ENCODE assay signal across 8 mouse cellular contexts in the genomic region with DNA sequence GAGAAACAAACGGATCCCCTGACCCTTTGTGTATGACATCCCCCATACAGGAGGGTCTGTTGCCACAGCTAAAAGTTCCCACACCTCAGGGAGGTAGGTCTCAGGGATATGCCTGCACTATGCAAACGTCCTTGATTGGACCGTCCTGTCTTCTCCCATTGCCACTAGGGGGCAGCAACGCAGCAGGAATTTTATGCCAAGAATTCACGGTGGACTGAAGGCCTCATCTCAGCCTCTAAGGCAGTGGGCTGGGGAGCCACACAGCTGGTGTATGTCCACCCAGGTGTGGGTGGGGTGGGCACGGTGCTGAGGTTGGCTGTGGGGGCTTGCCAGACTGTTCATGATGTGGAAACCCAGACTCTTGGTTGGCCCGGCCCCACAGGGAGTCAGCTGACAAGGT. TPM values are rescaled to one million over a fixed set of nuclear protein-coding genes. Genes with fewer than 3 reads are reported as not detected.
A peak's percentile ranks its signal among the peaks of the same experiment; 100 is the strongest.
DNase-seq lines count a peak whose midpoint lies in the region; ATAC-seq and TF ChIP-seq lines count a peak whose summit lies in the region.

No protein-coding gene starts in this region.

- ATAC-seq in hindbrain, embryonic 13.5 days (ENCODE audit: low FRiP score): peak; percentile 67
- peak; percentile 67 for ATAC-seq in lung, postnatal 0 days

- H3K9me3 ChIP-seq in hindbrain, embryonic 13.5 days: no peaks in the 10 kb centered on the region
- H3K9me3 ChIP-seq in lung, postnatal 0 days (ENCODE audit: low read length): no peaks in the 10 kb centered on the region

- peak; percentile 69 for DNase-seq in Muller cell, postnatal 12 days (ENCODE audit: inconsistent ontology term)
- peak; percentile 96 to 97 for DNase-seq in cerebellum, postnatal 10 days
- peak; percentile 90 to 92 for DNase-seq in frontal cortex, postnatal 25 days (ENCODE audit: low spot score in 2 of 2)
- peak; percentile 96 to 97 for DNase-seq in layer of hippocampus, postnatal 10 days (ENCODE audit: low spot score in 2 of 2)
- DNase-seq in lung, postnatal 0 days (ENCODE audit: low spot score): peak; percentile 86
- peak; percentile 84 for DNase-seq in ovary, postnatal 36 days (ENCODE audit: low spot score)
- DNase-seq in thymus, postnatal 14 days: peak; percentile 91

- H3K27ac ChIP-seq in hindbrain, embryonic 13.5 days: 0 out of 2 replicates have a peak overlapping the region, but pooled peaks have one; percentile 44
- no peak overlapping the region for H3K27ac ChIP-seq in lung, postnatal 0 days (ENCODE audit: low read length)

- TF ChIP-seq CTCF in lung, postnatal 0 days (IDR thresholded peaks at IDR 0.05): peak; percentile 98

- peak overlapping the region; percentile 21; the same call in 1 of the 2 replicates for H3K9ac ChIP-seq in hindbrain, embryonic 13.5 days
- H3K9ac ChIP-seq in lung, postnatal 0 days (replicated peaks; ENCODE audit: low read depth): no peak overlapping the region

- no peak for TF ChIP-seq EP300 in lung, postnatal 0 days (IDR thresholded peaks at IDR 0.05)

- H3K36me3 ChIP-seq in hindbrain, embryonic 13.5 days: peaks cover 47% of the 10 kb centered on the region
- H3K36me3 ChIP-seq in lung, postnatal 0 days (ENCODE audit: insufficient read depth, low read length): peaks cover 17% of the 10 kb centered on the region; the same call in 1 of the 2 replicates

- no peak overlapping the region for H3K4me2 ChIP-seq in hindbrain, embryonic 13.5 days
- no peak overlapping the region for H3K4me2 ChIP-seq in lung, postnatal 0 days (replicated peaks; ENCODE audit: low read depth, low read length)

- WGBS in hindbrain, embryonic 13.5 days: 15% methylated on average over 7 of the region's 7 CpGs
- 7% methylated on average over 7 of the region's 7 CpGs for WGBS in lung, postnatal 0 days

- H3K27me3 ChIP-seq in hindbrain, embryonic 13.5 days: peaks cover 12% of the 10 kb centered on the region; the same call in 1 of the 2 replicates
- H3K27me3 ChIP-seq in lung, postnatal 0 days (replicated peaks; ENCODE audit: insufficient read depth, low read length): no peaks in the 10 kb centered on the region

- no peak overlapping the region for H3K4me3 ChIP-seq in hindbrain, embryonic 13.5 days
- H3K4me3 ChIP-seq in lung, postnatal 0 days (ENCODE audit: low read depth, low read length): no peak overlapping the region

- peaks cover 40% of the 10 kb centered on the region for H3K4me1 ChIP-seq in hindbrain, embryonic 13.5 days (replicated peaks)
- H3K4me1 ChIP-seq in lung, postnatal 0 days (ENCODE audit: insufficient read depth, low read depth, low read length): no peaks in the 10 kb centered on the region

RNA-seq across cellular contexts. Expression of a gene that starts 27.4 kb away (rescaled TPM):
- 21.4 and 25.5 TPM in 2 replicates for polyA plus RNA-seq in hindbrain, embryonic 13.5 days (2015; fragmentation: Nextera tagmentation; extraction: Ambion mirVana)
- 10 to 100 TPM; 63.7 to 70.1 TPM for total RNA-seq in layer of hippocampus, postnatal 10 days (2021)
- polyA plus RNA-seq in lung, postnatal 0 days (2015; fragmentation: Nextera tagmentation; extraction: Ambion mirVana): 20.0 and 22.7 TPM in 2 replicates

RNA-seq across cellular contexts. Expression of a gene that starts 31.2 kb away (rescaled TPM):
- 79.3 and 84.7 TPM in 2 replicates for polyA plus RNA-seq in hindbrain, embryonic 13.5 days (2015; fragmentation: Nextera tagmentation; extraction: Ambion mirVana)
- 10 to 100 TPM; 38.4 to 41.6 TPM for total RNA-seq in layer of hippocampus, postnatal 10 days (2021)
- polyA plus RNA-seq in lung, postnatal 0 days (2015; fragmentation: Nextera tagmentation; extraction: Ambion mirVana): 28.5 and 31.0 TPM in 2 replicates
